Mouse (Mus musculus) CH12.LX (cell line): ENCODE data around the gene Bfsp2.

Source experiments
- BHLHE40 ChIP-seq: IDR thresholded peaks from 2 replicates; pipeline ENCODE4 v1.6.1; 2011; ENCODE audit warnings: mild to moderate bottlenecking, low read depth, low read length, improper control_type of control experiment
- CHD2 ChIP-seq: IDR thresholded peaks from 2 replicates; pipeline ENCODE4 v1.6.1; 2011; ENCODE audit warnings: low read length, improper control_type of control experiment
- CTCF ChIP-seq, 2 experiments: IDR thresholded peaks in 1 of 2; conservative IDR thresholded peaks in 1 of 2; 2 replicates each; pipeline ENCODE4 v1.5.1; 2011 to 2012; ENCODE audit warnings: low read depth in 2 of 2, low read length in 2 of 2, improper control_type of control experiment in 1 of 2, inconsistent platforms in 1 of 2, mild to moderate bottlenecking in 1 of 2, moderate library complexity in 1 of 2
- GABPA ChIP-seq: IDR thresholded peaks from 2 replicates; pipeline ENCODE4 v1.6.1; 2012; ENCODE audit warnings: low read depth, low read length, improper control_type of control experiment, inconsistent platforms; ENCODE audit not compliant: insufficient replicate concordance
- HCFC1 ChIP-seq: IDR thresholded peaks from 2 replicates; pipeline ENCODE4 v1.6.1; 2012; ENCODE audit warnings: low read depth, mild to moderate bottlenecking, inconsistent platforms, low read length, improper control_type of control experiment
- MAX ChIP-seq: IDR thresholded peaks from 2 replicates; pipeline ENCODE4 v1.6.1; 2011; ENCODE audit warnings: low read length, improper control_type of control experiment
- MYC ChIP-seq: IDR thresholded peaks from 2 replicates; pipeline ENCODE4 v1.6.1; 2011; ENCODE audit warnings: low read depth, mild to moderate bottlenecking, improper control_type of control experiment, low read length
- RAD21 ChIP-seq: IDR thresholded peaks from 2 replicates; pipeline ENCODE4 v1.6.1; 2011; ENCODE audit warnings: low read depth, mild to moderate bottlenecking, low read length, improper control_type of control experiment, moderate library complexity
- UBTF ChIP-seq: IDR thresholded peaks from 2 replicates; pipeline ENCODE4 v1.6.1; 2012; ENCODE audit warnings: low read depth, mild to moderate bottlenecking, inconsistent platforms, low read length, improper control_type of control experiment, moderate library complexity
- ZMIZ1 ChIP-seq: IDR thresholded peaks from 2 replicates; pipeline ENCODE4 v1.6.1; 2012; ENCODE audit warnings: low read depth, mild to moderate bottlenecking, inconsistent platforms, low read length, improper control_type of control experiment

- TF ChIP-seq MYC (no peak), UBTF (no peak), CHD2 (no peak), CTCF (conservative IDR thresholded peaks at IDR 0.05 in 1 of 2, IDR thresholded peaks at IDR 0.05 in 1 of 2; ENCODE audit: low read depth in 2 of 2, low read length in 2 of 2) (no peak), BHLHE40 (peak; percentile 69), RAD21 (no peak), HCFC1 (no peak), ZMIZ1 (no peak), GABPA (no peak), MAX (peak; percentile 44; the same call in 1 of the 2 replicates)
These were observed 81.6 kb downstream of the Bfsp2 start for GRCm38 (mm10) chr9:103398509-103399157.
